Mouse (Mus musculus) ovary, postnatal 36 days (tissue): ENCODE measurements around the gene Armh4.

Experiments
- DNase-seq: peaks from one replicate; pipeline ENCODE4 v3.0.0; 2022; ENCODE audit warnings: low spot score, mixed read lengths

The Armh4 gene

DNA sequence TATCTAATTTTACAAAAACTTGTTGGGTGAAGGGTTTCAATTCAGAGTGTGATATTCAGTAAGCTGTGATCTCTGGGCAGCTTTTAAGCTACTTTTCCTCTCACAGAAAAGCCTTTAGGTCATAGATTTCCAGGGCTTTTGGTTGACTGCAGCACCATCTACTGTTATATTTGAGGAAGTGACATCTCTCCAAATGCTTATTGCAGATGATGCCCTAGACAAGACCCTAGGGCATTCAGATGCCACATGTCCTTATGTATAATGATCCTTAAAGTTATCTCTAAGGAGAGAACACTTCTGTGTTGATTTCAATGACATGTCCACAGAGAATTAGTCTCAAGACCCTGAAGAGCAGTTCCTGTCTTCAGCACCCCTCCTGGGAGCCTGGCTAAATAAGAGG, 49.2 kb downstream of the Armh4 start:
- no peak for DNase-seq

DNA sequence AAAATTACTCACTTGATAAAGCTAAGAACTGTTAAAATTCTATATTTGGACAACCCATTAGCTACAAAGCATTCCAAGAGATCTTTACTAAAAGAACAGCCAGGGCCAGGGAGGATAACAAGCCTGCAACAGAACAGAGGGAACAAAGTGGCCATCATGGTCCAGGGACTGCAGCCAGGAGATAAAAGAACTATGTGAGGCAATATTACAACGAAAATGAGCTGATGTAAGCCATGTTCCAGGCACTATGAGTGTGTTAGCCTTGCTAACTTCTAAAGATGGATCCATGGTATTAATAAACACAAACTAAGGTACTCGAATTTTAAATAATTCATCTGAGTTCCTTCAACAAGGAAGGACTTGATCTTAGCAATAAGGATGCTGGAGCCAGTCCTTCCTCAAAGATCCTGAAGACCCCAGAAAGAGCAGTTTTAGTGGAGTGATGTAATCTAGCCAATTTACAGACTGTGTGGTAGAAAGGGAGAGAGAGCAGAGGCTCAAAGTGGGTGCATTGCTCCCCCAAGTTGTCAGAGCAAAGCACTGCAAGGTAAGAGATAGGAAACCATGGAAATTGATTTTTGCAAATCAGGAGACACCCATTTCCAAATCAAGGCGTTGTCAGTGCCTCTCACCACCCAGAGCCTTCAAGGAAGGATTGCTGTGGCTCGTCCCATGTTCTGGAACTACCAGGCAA, 59.7 kb downstream of the Armh4 start:
- DNase-seq = no peak

DNA sequence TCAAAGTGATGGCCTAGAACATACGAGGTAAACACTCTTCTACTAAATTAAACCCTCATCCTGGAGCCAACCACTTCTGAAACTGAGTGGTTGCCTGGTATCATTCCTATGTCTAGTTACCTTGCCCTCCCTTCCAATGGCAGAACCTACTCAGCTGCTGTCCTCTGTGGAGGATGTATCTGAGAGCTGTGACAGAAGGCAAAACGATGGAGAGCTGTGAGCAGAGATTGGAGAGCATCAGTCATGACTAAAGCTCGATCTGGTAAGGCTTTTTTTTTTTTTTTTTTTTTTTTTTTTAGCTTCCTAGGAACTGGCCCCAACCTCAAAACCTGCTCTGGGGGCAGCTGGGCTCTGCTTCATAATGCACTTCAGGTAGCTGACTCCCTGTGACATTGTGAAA, 60.4 kb downstream of the Armh4 start:
- no peak for DNase-seq

GRCm38 (mm10) chr14:49721281-49721680, 61.9 kb downstream of the Armh4 start:
- DNase-seq = no peak

- DNase-seq = no peak
Observed at GRCm38 (mm10) chr14:49719678-49720077, 63.5 kb downstream of the Armh4 start.

GRCm38 (mm10) chr14:49711016-49711415, 72.2 kb downstream of the Armh4 start:
- no peak for DNase-seq

GRCm38 (mm10) chr14:49703432-49704200, 79.6 kb downstream of the Armh4 start:
- no peak for DNase-seq

- DNase-seq = no peak
Observed at GRCm38 (mm10) chr14:49679511-49680284, 103.5 kb downstream of the Armh4 start.

DNA sequence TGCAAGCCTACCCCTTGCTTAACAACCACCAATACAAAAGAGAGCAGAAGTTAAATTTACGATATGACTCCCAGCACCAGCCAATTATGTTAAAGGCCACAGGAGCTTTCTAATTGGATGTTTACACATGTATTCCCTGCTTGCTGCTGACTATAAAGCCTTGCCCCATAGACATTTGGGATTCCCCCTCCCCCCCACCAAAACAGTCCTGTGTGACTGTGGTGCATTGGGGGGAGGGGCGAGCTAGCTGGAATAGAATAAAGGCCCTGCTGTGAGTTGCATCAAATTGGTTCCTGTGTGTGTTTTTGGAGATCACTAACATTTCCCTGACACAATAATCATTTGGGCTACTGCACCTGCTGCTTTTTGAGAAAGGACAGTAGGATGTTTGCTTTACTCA, 106.6 kb downstream of the Armh4 start:
- no peak for DNase-seq

DNA sequence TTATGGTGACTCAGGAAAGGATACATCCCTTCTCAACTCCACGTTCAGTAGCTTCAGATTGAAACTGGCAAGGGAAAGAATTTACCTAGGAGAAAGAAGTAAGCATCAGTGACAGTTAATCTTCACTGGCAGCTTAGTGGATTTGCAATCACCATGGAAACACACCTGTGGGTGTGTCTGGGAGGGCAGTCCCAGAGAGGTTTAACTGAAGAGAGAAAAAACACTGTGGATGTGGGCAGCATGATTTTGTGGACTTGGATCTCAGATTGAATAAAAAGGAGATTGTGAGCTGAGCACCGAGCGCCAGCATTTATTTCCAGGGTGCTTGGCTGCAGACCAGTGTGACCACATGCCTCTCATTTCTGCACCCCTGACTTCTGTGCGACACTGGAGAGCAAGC, 122.7 kb downstream of the Armh4 start:
- no peak for DNase-seq

GRCm38 (mm10) chr14:49649191-49649590, 134.0 kb downstream of the Armh4 start:
- peak; percentile 15 for DNase-seq

DNA sequence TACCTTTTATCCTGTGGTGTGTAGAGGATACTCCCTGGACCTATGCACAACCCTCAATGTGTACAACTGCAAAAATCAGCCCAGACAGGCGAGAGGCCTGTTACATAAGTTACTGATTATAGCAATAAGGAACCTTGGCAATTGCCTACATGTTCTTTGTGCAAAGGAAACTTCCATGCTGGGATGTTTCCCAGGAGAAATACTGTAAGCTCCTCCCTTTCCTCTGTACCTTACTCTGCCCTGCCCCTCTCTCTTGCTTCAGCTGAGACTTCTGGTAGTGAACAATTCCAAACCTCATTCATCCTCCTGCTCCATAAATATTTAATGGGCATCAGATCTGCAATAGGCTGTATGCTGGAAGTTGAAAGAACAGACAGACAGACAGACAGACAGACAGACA, 145.8 kb downstream of the Armh4 start:
- DNase-seq = no peak

DNA sequence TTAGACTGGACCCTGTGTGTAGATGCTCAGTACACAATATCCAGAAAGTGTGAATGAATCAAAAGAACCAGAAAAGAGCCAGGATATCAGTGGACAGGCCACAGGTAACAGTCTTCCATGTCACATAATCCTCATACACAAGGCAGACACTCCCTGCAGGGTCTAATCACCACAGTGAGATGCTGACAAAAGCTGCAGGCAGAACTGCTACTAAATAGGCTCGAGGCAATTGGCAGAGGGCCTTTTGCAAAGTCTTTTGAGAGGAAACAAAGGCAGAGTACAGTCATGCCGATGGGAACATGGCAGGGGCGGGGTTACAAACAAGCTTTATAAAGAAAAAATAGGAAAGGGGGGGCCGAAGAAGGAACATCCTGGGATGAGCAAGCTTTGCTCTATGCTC, 157.1 kb downstream of the Armh4 start:
- no peak for DNase-seq
